Mouse (Mus musculus) G1E (cell line): ENCODE data around the gene Cyyr1.

ENCODE experiments used
- CTCF ChIP-seq: IDR thresholded peaks from 2 replicates; pipeline ENCODE4 v1.5.1; 2012; ENCODE audit warnings: low read depth, low read length, inconsistent platforms, mixed read lengths
- TAL1 ChIP-seq: conservative IDR thresholded peaks from 2 replicates; pipeline ENCODE4 v1.6.1; 2012; ENCODE audit warnings: low read depth, low read length, inconsistent platforms, mixed read lengths

- TF ChIP-seq CTCF (no peak), TAL1 (no peak)
Observed at GRCm38 (mm10) chr16:85541023-85541422, 12.2 kb downstream of the Cyyr1 start.
